Mouse (Mus musculus) kidney, adult 2 months (tissue): Measurements from ENCODE around the gene Scrn3. TPM values are rescaled to one million over a fixed set of nuclear protein-coding genes. Genes with fewer than 3 reads are reported as not detected.

Experiments
- DNase-seq: peaks from one replicate; pipeline ENCODE4 v3.0.0; 2021
- H3K27ac ChIP-seq: fragments of 200-500 bp; 2 replicates; pipeline ENCODE4 v1.5.1; 2012; ENCODE audit warnings: low read depth, low read length, control low read depth, inconsistent platforms; ENCODE audit not compliant: insufficient read depth
- H3K27me3 ChIP-seq: fragments of 200-500 bp; replicated peaks from 2 replicates; pipeline ENCODE4 v1.6.1; 2012; ENCODE audit warnings: mild to moderate bottlenecking, moderate library complexity, low read length, inconsistent platforms; ENCODE audit not compliant: control insufficient read depth, insufficient read depth
- H3K36me3 ChIP-seq: fragments of 200-500 bp; 2 replicates; pipeline ENCODE4 v1.6.1; 2012; ENCODE audit warnings: mild to moderate bottlenecking, moderate library complexity, low read length, inconsistent platforms; ENCODE audit not compliant: control insufficient read depth, insufficient read depth
- H3K4me1 ChIP-seq: fragments of 200-500 bp; 2 replicates; pipeline ENCODE4 v1.6.1; 2011; ENCODE audit warnings: low read length; ENCODE audit not compliant: control insufficient read depth, insufficient read depth
- H3K4me3 ChIP-seq: fragments of 200-500 bp; 2 replicates; pipeline ENCODE4 v1.5.1; 2011; ENCODE audit warnings: mild to moderate bottlenecking, low read depth, low read length, control low read depth; ENCODE audit not compliant: insufficient read depth
- CTCF ChIP-seq: fragments of 200-500 bp; conservative IDR thresholded peaks from 2 replicates; pipeline ENCODE4 v1.5.1; 2011; ENCODE audit warnings: low read depth, mild to moderate bottlenecking, control low read depth, low read length, moderate library complexity, mixed read lengths; ENCODE audit not compliant: insufficient read depth, insufficient read length
- POLR2A ChIP-seq: fragments of 200-500 bp; IDR thresholded peaks from one replicate; pipeline ENCODE4 v1.6.1; 2011; ENCODE audit warnings: low read depth, low read length, control low read depth
- WGBS: fragments of 180-500 bp; shearing (Covaris S2); methylation state at CpG from one replicate; pipeline ENCODE4 v1.1.7; 2018; 5-methylcytosine and 5-hydroxymethylcytosine counted together
- polyA plus RNA-seq: library from polyadenylated mRNA; depleted of rRNA; stranded (reverse); fragments of >200 nt; gene quantifications from 2 replicates; pipeline ENCODE4 v1.2.3, GENCODE M21; 2012

Gene Scrn3
- polyA plus RNA-seq, 1 experiment = 18.1 TPM

- no peak for TF ChIP-seq CTCF
- no peak for TF ChIP-seq POLR2A
- Histone ChIP-seq H3K36me3 (peaks cover 9% of the 10 kb centered on the region), H3K4me3 (no peak overlapping the region), H3K27ac (no peak overlapping the region), H3K4me1 (no peaks in the 10 kb centered on the region), H3K27me3 (no peaks in the 10 kb centered on the region)
- no peak for DNase-seq
- WGBS = 96% methylated on average over 9 of the region's 9 CpGs
Observed at GRCm38 (mm10) chr2:73302722-73303121, 9.7 kb upstream of the Scrn3 start.

- peak; percentile 48 for DNase-seq
- WGBS = 80% methylated on average over 5 of the region's 5 CpGs
- no peak overlapping the region for H3K27ac ChIP-seq
- peaks cover 7% of the 10 kb centered on the region for H3K36me3 ChIP-seq
- TF ChIP-seq POLR2A = no peak
- no peak for TF ChIP-seq CTCF
- H3K4me1 ChIP-seq = no peaks in the 10 kb centered on the region
- no peak overlapping the region for H3K4me3 ChIP-seq
- no peaks in the 10 kb centered on the region for H3K27me3 ChIP-seq
Observed at GRCm38 (mm10) chr2:73304506-73304905, 7.9 kb upstream of the Scrn3 start.

GRCm38 (mm10) chr2:73306006-73306405, 6.4 kb upstream of the Scrn3 start:
- TF ChIP-seq CTCF = no peak
- no peak for TF ChIP-seq POLR2A
- Histone ChIP-seq H3K4me3 (no peak overlapping the region), H3K27ac (no peak overlapping the region), H3K27me3 (no peaks in the 10 kb centered on the region), H3K36me3 (peaks cover 9% of the 10 kb centered on the region), H3K4me1 (no peaks in the 10 kb centered on the region; the same call in 1 of the 2 replicates)
- DNase-seq = peak; percentile 61
- 51% methylated on average over 7 of the region's 7 CpGs for WGBS

- peaks cover 6% of the 10 kb centered on the region; the same call in 1 of the 2 replicates for H3K4me1 ChIP-seq
- TF ChIP-seq CTCF (no peak), POLR2A (no peak)
- peak; percentile 71 for DNase-seq
- H3K27ac ChIP-seq = peak overlapping the region; percentile 82
- H3K36me3 ChIP-seq = peaks cover 2% of the 10 kb centered on the region
- no peaks in the 10 kb centered on the region for H3K27me3 ChIP-seq
- WGBS = 8% methylated on average over 14 of the region's 14 CpGs
- H3K4me3 ChIP-seq = peak overlapping the region; percentile 90
Observed at GRCm38 (mm10) chr2:73313117-73313501, 708 bp downstream of the Scrn3 start.

GRCm38 (mm10) chr2:73314311-73314710, 1.9 kb downstream of the Scrn3 start:
- Histone ChIP-seq H3K4me3 (no peak overlapping the region), H3K36me3 (peaks cover 5% of the 10 kb centered on the region), H3K27ac (no peak overlapping the region), H3K27me3 (no peaks in the 10 kb centered on the region), H3K4me1 (peaks cover 6% of the 10 kb centered on the region; the same call in 1 of the 2 replicates)
- DNase-seq = no peak
- no peak for TF ChIP-seq POLR2A
- no peak for TF ChIP-seq CTCF
- 87% methylated on average over 3 of the region's 3 CpGs for WGBS

GRCm38 (mm10) chr2:73317426-73317825, 5.0 kb downstream of the Scrn3 start:
- 62% methylated on average over 9 of the region's 9 CpGs for WGBS
- Histone ChIP-seq H3K27me3 (no peaks in the 10 kb centered on the region), H3K36me3 (peaks cover 5% of the 10 kb centered on the region; the same call in 1 of the 2 replicates), H3K27ac (no peak overlapping the region), H3K4me1 (peaks cover 3% of the 10 kb centered on the region; the same call in 1 of the 2 replicates), H3K4me3 (no peak overlapping the region)
- TF ChIP-seq CTCF = no peak
- TF ChIP-seq POLR2A = no peak
- peak; percentile 51 for DNase-seq

- 73% methylated on average over 5 of the region's 5 CpGs for WGBS
- Histone ChIP-seq H3K27me3 (no peaks in the 10 kb centered on the region), H3K36me3 (peaks cover 5% of the 10 kb centered on the region; the same call in 1 of the 2 replicates), H3K4me3 (no peak overlapping the region), H3K27ac (no peak overlapping the region), H3K4me1 (no peaks in the 10 kb centered on the region)
- no peak for DNase-seq
- TF ChIP-seq CTCF (no peak), POLR2A (no peak)
Observed at GRCm38 (mm10) chr2:73319218-73319617, 6.8 kb downstream of the Scrn3 start.
